Mouse (Mus musculus) forebrain, postnatal 0 days (tissue): ENCODE results near the gene Akap7. TPM values are rescaled to one million over a fixed set of nuclear protein-coding genes. Genes with fewer than 3 reads are reported as not detected.

Experiments
- ATAC-seq: fragments of 200-750 bp; cut with Nextera tagmentation; 2 replicates; pipeline ENCODE4 v1.8.0; 2017; ENCODE audit warnings: mild to moderate bottlenecking, moderate library complexity
- DNase-seq: peaks from one replicate; pipeline ENCODE4 v3.0.0-alpha.2; 2015
- H3K27ac ChIP-seq: fragments of 300-500 bp; sonication (generic); 2 replicates; pipeline ENCODE4 v1.5.1; 2014; ENCODE audit warnings: low read depth, mild to moderate bottlenecking, antibody characterized with exemption, low read length, moderate library complexity, mixed read lengths
- H3K27me3 ChIP-seq: fragments of 300-500 bp; sonication (generic); 2 replicates; pipeline ENCODE4 v1.6.1; 2014; ENCODE audit warnings: mild to moderate bottlenecking, low read length, mixed read lengths; ENCODE audit not compliant: insufficient read depth
- H3K36me3 ChIP-seq: fragments of 300-500 bp; sonication (generic); 2 replicates; pipeline ENCODE4 v1.6.1; 2014; ENCODE audit warnings: mild to moderate bottlenecking, moderate library complexity; ENCODE audit not compliant: insufficient read depth
- H3K4me1 ChIP-seq: fragments of 300-500 bp; sonication (generic); 2 replicates; pipeline ENCODE4 v1.6.1; 2014; ENCODE audit warnings: antibody characterized with exemption; ENCODE audit not compliant: insufficient read depth
- H3K4me2 ChIP-seq: fragments of 300-500 bp; sonication (generic); 2 replicates; pipeline ENCODE4 v1.6.1; 2014; ENCODE audit warnings: low read depth, mild to moderate bottlenecking, moderate library complexity
- H3K4me3 ChIP-seq: fragments of 300-500 bp; sonication (generic); 2 replicates; pipeline ENCODE4 v1.5.1; 2014; ENCODE audit warnings: low read depth, low read length, mixed read lengths
- H3K9ac ChIP-seq: fragments of 300-500 bp; sonication (generic); 2 replicates; pipeline ENCODE4 v1.6.1; 2014; ENCODE audit warnings: mild to moderate bottlenecking
- H3K9me3 ChIP-seq: fragments of 300-500 bp; sonication (generic); 2 replicates; pipeline ENCODE4 v1.6.1; 2016; ENCODE audit warnings: low read length
- CTCF ChIP-seq: sonication (generic); IDR thresholded peaks from 2 replicates; pipeline ENCODE4 v1.5.1; 2016; ENCODE audit warnings: antibody characterized with exemption, control low read depth, low read depth
- WGBS: fragments of 180-500 bp; shearing (Covaris S2); extraction: QIAGEN DNeasy Blood & Tissue Kit; methylation state at CpG from one replicate; pipeline ENCODE4 v1.1.7; 2014; 5-methylcytosine and 5-hydroxymethylcytosine counted together
- polyA plus RNA-seq: library from polyadenylated mRNA; unstranded; fragments of >200 nt; fragmentation: Nextera tagmentation; extraction: Ambion mirVana; gene quantifications from 2 replicates; pipeline ENCODE4 v1.2.1, GENCODE M21; 2015
- total RNA-seq: library from RNA; depleted of rRNA; stranded (reverse); fragments of >200 nt; gene quantifications from 2 replicates; pipeline ENCODE4 v1.2.3, GENCODE M21; 2014

Akap7 gene
- total and polyA plus RNA-seq, 2 experiments from 2014 or later: 64.2 to 106 TPM

GRCm38 (mm10) chr10:25258171-25258570 lies 49.5 kb downstream of the Akap7 start:
- Histone ChIP-seq H3K9ac (no peak overlapping the region), H3K4me2 (no peak overlapping the region), H3K9me3 (no peaks in the 10 kb centered on the region), H3K4me3 (no peak overlapping the region), H3K4me1 (no peaks in the 10 kb centered on the region), H3K27me3 (no peaks in the 10 kb centered on the region), H3K27ac (no peak overlapping the region), H3K36me3 (no peaks in the 10 kb centered on the region)
- DNase-seq (no peak), ATAC-seq (no peak)
- no peak for TF ChIP-seq CTCF
- WGBS: 83% methylated on average over 6 of the region's 6 CpGs

- WGBS: 84% methylated on average over 5 of the region's 5 CpGs
- Histone ChIP-seq H3K27ac (no peak overlapping the region), H3K27me3 (no peaks in the 10 kb centered on the region), H3K4me3 (no peak overlapping the region), H3K9me3 (no peaks in the 10 kb centered on the region), H3K4me2 (no peak overlapping the region), H3K9ac (no peak overlapping the region), H3K4me1 (no peaks in the 10 kb centered on the region), H3K36me3 (no peaks in the 10 kb centered on the region)
- ATAC-seq (no peak), DNase-seq (no peak)
- no peak for TF ChIP-seq CTCF
Observed at GRCm38 (mm10) chr10:25257466-25257865, 50.2 kb downstream of the Akap7 start.

DNA sequence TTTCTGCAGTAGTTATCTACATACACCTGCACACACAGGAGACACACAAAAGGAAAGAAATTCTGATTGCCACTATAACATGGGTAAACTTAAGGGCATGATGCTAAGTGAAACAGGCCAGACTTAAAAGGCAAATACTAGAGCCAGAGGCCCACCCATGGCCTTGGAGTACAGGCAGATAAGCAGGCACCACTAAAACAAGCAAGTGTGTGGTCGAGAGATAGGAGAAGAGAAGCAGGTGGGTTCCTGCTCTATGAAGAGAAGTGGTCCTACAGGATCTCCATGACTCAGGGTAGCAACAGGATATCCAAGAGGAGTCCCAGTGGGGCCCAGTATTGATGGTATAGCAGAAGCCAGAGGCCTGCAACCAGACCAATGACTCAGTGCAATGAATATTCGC lies 54.2 kb downstream of the Akap7 start:
- ATAC-seq (no peak), DNase-seq (no peak)
- H3K4me1 ChIP-seq: no peaks in the 10 kb centered on the region
- H3K4me3 ChIP-seq: no peak overlapping the region
- H3K36me3 ChIP-seq: no peaks in the 10 kb centered on the region
- WGBS: 90% methylated on average over 2 of the region's 2 CpGs
- H3K27ac ChIP-seq: no peak overlapping the region
- no peaks in the 10 kb centered on the region for H3K27me3 ChIP-seq
- no peak overlapping the region for H3K9ac ChIP-seq
- no peak for TF ChIP-seq CTCF
- no peaks in the 10 kb centered on the region for H3K9me3 ChIP-seq
- no peak overlapping the region for H3K4me2 ChIP-seq

DNA sequence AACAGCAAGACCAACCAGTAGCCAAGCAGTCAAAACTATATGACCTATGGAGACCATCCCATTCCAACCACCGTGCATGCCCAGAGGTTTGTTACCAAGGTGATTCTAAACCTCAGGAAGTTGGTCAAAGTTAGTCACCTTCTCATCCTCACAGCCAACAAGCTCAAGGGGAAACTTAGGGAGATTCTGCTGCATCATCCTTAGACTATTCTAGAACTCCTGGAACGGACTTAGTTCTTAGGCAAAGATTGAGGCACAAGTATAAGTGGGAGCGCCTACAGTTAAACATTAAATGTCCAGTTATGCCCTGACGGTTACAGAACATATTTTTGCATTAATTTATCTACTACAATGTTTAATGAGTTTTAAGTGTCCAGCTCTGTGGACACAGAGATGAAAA lies 54.7 kb downstream of the Akap7 start:
- Histone ChIP-seq H3K27me3 (no peaks in the 10 kb centered on the region), H3K36me3 (no peaks in the 10 kb centered on the region), H3K9ac (no peak overlapping the region), H3K27ac (no peak overlapping the region), H3K4me1 (no peaks in the 10 kb centered on the region), H3K9me3 (no peaks in the 10 kb centered on the region), H3K4me3 (no peak overlapping the region), H3K4me2 (no peak overlapping the region)
- DNase-seq (no peak), ATAC-seq (no peak)
- TF ChIP-seq CTCF: no peak
- whole genome bisulfite sequencing: 93% methylated on average over 4 of the region's 4 CpGs

GRCm38 (mm10) chr10:25250108-25250507 lies 57.6 kb downstream of the Akap7 start:
- ATAC-seq (peak; percentile 48; the same call in 1 of the 2 replicates), DNase-seq (peak; percentile 66)
- no peaks in the 10 kb centered on the region for H3K27me3 ChIP-seq
- H3K4me3 ChIP-seq: no peak overlapping the region
- no peak overlapping the region for H3K4me2 ChIP-seq
- no peak overlapping the region for H3K9ac ChIP-seq
- no peaks in the 10 kb centered on the region for H3K4me1 ChIP-seq
- TF ChIP-seq CTCF: peak; percentile 78
- H3K27ac ChIP-seq: no peak overlapping the region
- H3K36me3 ChIP-seq: no peaks in the 10 kb centered on the region
- H3K9me3 ChIP-seq: no peaks in the 10 kb centered on the region
- WGBS: 43% methylated on average over 12 of the region's 12 CpGs

- no peaks in the 10 kb centered on the region for H3K36me3 ChIP-seq
- ATAC-seq: peak; percentile 68
- no peaks in the 10 kb centered on the region for H3K27me3 ChIP-seq
- H3K9ac ChIP-seq: no peak overlapping the region
- H3K4me3 ChIP-seq: no peak overlapping the region
- no peak overlapping the region for H3K27ac ChIP-seq
- no peaks in the 10 kb centered on the region for H3K9me3 ChIP-seq
- peak; percentile 60 for TF ChIP-seq CTCF
- no peak overlapping the region for H3K4me2 ChIP-seq
- peak; percentile 20 for DNase-seq
- 56% methylated on average over 4 of the region's 4 CpGs for WGBS
- no peaks in the 10 kb centered on the region for H3K4me1 ChIP-seq
Observed at GRCm38 (mm10) chr10:25246173-25246572, 61.5 kb downstream of the Akap7 start.

DNA sequence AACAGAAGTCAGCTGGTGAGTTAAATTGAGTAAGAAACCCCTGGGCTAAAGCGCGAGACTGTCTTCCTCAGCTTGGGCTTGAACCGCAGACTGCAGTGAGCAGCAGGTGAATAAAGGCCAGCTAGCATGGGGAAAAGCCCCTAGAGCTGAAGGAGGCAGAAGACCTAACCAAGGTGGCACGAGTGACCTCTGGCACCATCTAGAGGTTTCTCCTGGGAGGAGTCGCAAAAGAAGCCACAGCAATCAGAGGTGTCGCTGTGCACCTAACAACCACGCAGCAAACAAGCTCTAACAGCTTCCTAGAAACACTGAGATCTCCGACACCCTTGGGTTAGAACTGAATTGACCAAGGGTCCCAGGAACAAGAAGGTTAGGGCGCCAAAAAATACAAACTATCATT lies 68.5 kb downstream of the Akap7 start:
- Histone ChIP-seq H3K4me2 (no peak overlapping the region), H3K9ac (no peak overlapping the region), H3K4me1 (no peaks in the 10 kb centered on the region), H3K27me3 (no peaks in the 10 kb centered on the region), H3K9me3 (no peaks in the 10 kb centered on the region), H3K4me3 (no peak overlapping the region), H3K36me3 (no peaks in the 10 kb centered on the region), H3K27ac (no peak overlapping the region)
- 33% methylated on average over 9 of the region's 9 CpGs for WGBS
- DNase-seq (peak; percentile 50), ATAC-seq (peak; percentile 66)
- peak; percentile 66 for TF ChIP-seq CTCF

DNA sequence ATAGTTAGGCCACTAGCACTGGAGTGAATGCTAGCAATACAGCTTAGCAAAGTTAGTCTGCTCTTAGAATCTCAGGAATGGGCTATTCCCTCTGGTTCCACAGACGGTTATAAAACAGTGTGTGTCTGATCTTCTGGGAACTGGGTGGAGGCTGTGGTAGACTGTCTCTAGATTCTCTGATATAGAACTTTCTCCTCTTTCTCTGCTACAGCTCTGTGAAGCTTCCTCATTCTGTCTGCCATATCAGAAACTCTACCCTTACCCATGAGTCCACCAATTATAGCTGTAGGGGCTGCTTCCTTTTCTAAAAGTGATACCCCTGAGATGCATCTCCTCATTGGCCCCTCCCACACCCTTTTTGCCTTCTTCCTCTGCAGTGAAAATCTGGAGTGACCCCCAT lies 73.6 kb downstream of the Akap7 start:
- no peaks in the 10 kb centered on the region for H3K4me1 ChIP-seq
- no peak overlapping the region for H3K4me3 ChIP-seq
- no peak for ATAC-seq
- no peak overlapping the region for H3K27ac ChIP-seq
- H3K36me3 ChIP-seq: no peaks in the 10 kb centered on the region
- no peak for DNase-seq
- H3K9ac ChIP-seq: no peak overlapping the region
- WGBS: 85% methylated on average over 1 of the region's 1 CpGs
- H3K27me3 ChIP-seq: no peaks in the 10 kb centered on the region
- H3K9me3 ChIP-seq: no peaks in the 10 kb centered on the region
- no peak overlapping the region for H3K4me2 ChIP-seq
- no peak for TF ChIP-seq CTCF
